26 mouse cellular contexts compared by ENCODE assay signal in genomic region chr9:49407028-49407427, GRCm38 (mm10). TPM values are rescaled to one million over a fixed set of nuclear protein-coding genes. Genes with fewer than 3 reads are reported as not detected.
DNase-seq lines count a peak whose midpoint lies in the region; ATAC-seq and TF ChIP-seq lines count a peak whose summit lies in the region.
"Had no signal": no experiment of that assay in that cellular context is flagged by ENCODE, and none has a peak within 500 bp of the region (broad histone marks: within the 10 kb centered on the region; RNA-seq: fewer than 3 reads in every experiment).

No protein-coding gene starts in this region.

- no peak for TF ChIP-seq CTCF in cerebellum, adult 2 months (IDR thresholded peaks at IDR 0.05; ENCODE audit: borderline replicate concordance, insufficient read depth, low read depth, low read length)

- H3K27ac ChIP-seq in cerebellum, adult 2 months (ENCODE audit: insufficient read depth, low read length): no peak overlapping the region
- no peak overlapping the region for H3K27ac ChIP-seq in liver, embryonic 12.5 days
- H3K27ac ChIP-seq: embryonic facial prominence, embryonic 15.5 days; forebrain, embryonic 15.5 days; heart, embryonic 10.5 days; hindbrain, embryonic 12.5 days had no signal

- no peaks in the 10 kb centered on the region for H3K36me3 ChIP-seq in liver, embryonic 12.5 days
- H3K36me3 ChIP-seq: embryonic facial prominence, embryonic 15.5 days; forebrain, embryonic 15.5 days; heart, embryonic 10.5 days; hindbrain, embryonic 12.5 days had no signal

- ATAC-seq in liver, embryonic 12.5 days: no peak
- ATAC-seq: activated CD4-positive, CD25-positive, alpha-beta regulatory T cell, adult 4 months; forebrain, embryonic 15.5 days; hindbrain, embryonic 16.5 days; inflammation-experienced regulatory T-cells, adult 6 months; intestine, postnatal 0 days; Patski had no signal

- no peak for TF ChIP-seq POLR2A in cerebellum, adult 2 months (IDR thresholded peaks at IDR 0.05; ENCODE audit: borderline replicate concordance, insufficient read depth, low read length)

- no peak overlapping the region for H3K4me2 ChIP-seq in liver, embryonic 12.5 days
- H3K4me2 ChIP-seq: embryonic facial prominence, embryonic 15.5 days; forebrain, embryonic 15.5 days; hindbrain, embryonic 12.5 days had no signal

- peaks cover 16% of the 10 kb centered on the region for H3K4me1 ChIP-seq in cerebellum, adult 2 months (ENCODE audit: control insufficient read depth, insufficient read depth, low read length)
- H3K4me1 ChIP-seq in liver, embryonic 12.5 days: no peaks in the 10 kb centered on the region
- H3K4me1 ChIP-seq: embryonic facial prominence, embryonic 15.5 days; forebrain, embryonic 15.5 days; heart, embryonic 10.5 days had no signal

- H3K9ac ChIP-seq in liver, embryonic 12.5 days: no peak overlapping the region
- H3K9ac ChIP-seq: embryonic facial prominence, embryonic 15.5 days; forebrain, embryonic 15.5 days; hindbrain, embryonic 12.5 days had no signal

- H3K9me3 ChIP-seq in liver, embryonic 12.5 days (replicated peaks): no peaks in the 10 kb centered on the region
- H3K9me3 ChIP-seq: embryonic facial prominence, embryonic 15.5 days; forebrain, embryonic 15.5 days; heart, embryonic 10.5 days; hindbrain, embryonic 12.5 days had no signal

- H3K4me3 ChIP-seq in cerebellum, adult 2 months (replicated peaks; ENCODE audit: insufficient read depth, low read depth, low read length): no peak overlapping the region
- no peak overlapping the region for H3K4me3 ChIP-seq in liver, embryonic 12.5 days
- H3K4me3 ChIP-seq: embryonic facial prominence, embryonic 15.5 days; erythroblast, embryonic 14.5 days; forebrain, embryonic 15.5 days; heart, embryonic 10.5 days; hindbrain, embryonic 12.5 days had no signal

- H3K27me3 ChIP-seq in cerebellum, adult 2 months (ENCODE audit: control insufficient read depth, insufficient read depth, low read length): no peaks in the 10 kb centered on the region
- H3K27me3 ChIP-seq in liver, embryonic 12.5 days (replicated peaks): no peaks in the 10 kb centered on the region
- H3K27me3 ChIP-seq: embryonic facial prominence, embryonic 15.5 days; forebrain, embryonic 15.5 days had no signal

- peak; percentile 15 for DNase-seq in ovary, postnatal 36 days (ENCODE audit: low spot score)
- DNase-seq in ovary, postnatal 10 days (ENCODE audit: low spot score): no peak
- peak; percentile 37 to 63 for DNase-seq in cerebellum, adult 2 months
- peak; percentile 36 to 54 for DNase-seq in cerebellum, postnatal 10 days
- no peak for DNase-seq in urinary bladder, postnatal 36 days (ENCODE audit: low spot score in 2 of 2)
- DNase-seq in testis, postnatal 10 days (ENCODE audit: low spot score): no peak
- DNase-seq in embryo, embryonic 11 days: no peak
- DNase-seq: adrenal gland, postnatal 14 days; heart, adult 18-20 months; heart, postnatal 10 days; heart, postnatal 4 days had no signal

- 36% methylated on average over 5 of the region's 5 CpGs for WGBS in cerebellum, adult 2 months
- WGBS in liver, embryonic 12.5 days (ENCODE audit: insufficient replicate concordance): 64% methylated on average over 5 of the region's 5 CpGs

RNA-seq across cellular contexts. Expression of gene Ankk1, which starts 19.8 kb away (rescaled TPM):
- polyA plus RNA-seq in cerebellum, adult 2 months (2012; rRNA removed): 0.08 TPM in 1 of 2 replicates, not detected in the other
- not detected in 2 replicates for polyA plus RNA-seq in liver, embryonic 12.5 days (2016; fragmentation: Nextera tagmentation; extraction: Ambion mirVana)
- polyA plus RNA-seq: activated CD4-positive, CD25-positive, alpha-beta regulatory T cell, adult 4 months; C2C12; embryonic facial prominence, embryonic 11.5 days; erythroblast, embryonic 14.5 days; forebrain, embryonic 11.5 days; forebrain, embryonic 15.5 days; heart, embryonic 14.5 days; hindbrain, embryonic 12.5 days; hindbrain, embryonic 16.5 days; inflammation-experienced regulatory T-cells, adult 6 months; intestine, postnatal 0 days had no signal

Comparison
In these comparisons a context has a peak if more than half of its experiments do, and no peak if none do; other contexts are left out.
1. DNase-seq: peak in ovary, postnatal 36 days (single experiment), cerebellum, adult 2 months (2 of 2) and cerebellum, postnatal 10 days (2 of 2); none in ovary, postnatal 10 days (single experiment), urinary bladder, postnatal 36 days (0 of 2), testis, postnatal 10 days (single experiment) and embryo, embryonic 11 days (single experiment).